Mouse (Mus musculus): ENCODE data around the gene Hsf4. TPM values are rescaled to one million over a fixed set of nuclear protein-coding genes. Genes with fewer than 3 reads are reported as not detected.

The Hsf4 gene
- polyA plus RNA-seq, 1 experiment from 2014 or later, result not detected

DNA sequence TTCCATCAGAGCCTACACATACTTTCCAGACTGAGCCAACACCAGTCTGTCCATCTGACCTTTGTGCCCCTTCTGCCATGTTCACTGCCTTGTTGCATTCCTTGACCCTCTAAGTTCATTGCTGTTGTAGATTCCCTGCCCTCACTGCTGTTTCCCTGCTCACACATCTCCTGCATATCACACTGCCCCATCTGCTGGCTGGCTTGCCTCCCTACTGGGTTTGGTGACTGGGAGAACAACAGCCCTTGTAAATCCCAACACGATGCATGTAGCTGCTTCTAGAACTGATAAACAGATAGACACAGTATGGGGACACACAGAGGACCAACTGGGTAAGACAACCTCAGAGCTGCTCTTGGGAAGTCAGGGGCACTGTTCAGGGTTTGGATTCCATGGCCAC lies 42.1 kb downstream of the Hsf4 start:
- Histone ChIP-seq H3K27me3 (ENCODE audit: control insufficient read depth, insufficient read depth, low read length) (no peaks in the 10 kb centered on the region), H3K27ac (ENCODE audit: low read depth, low read length) (no peak overlapping the region), H3K9ac (ENCODE audit: low read depth, low read length) (no peak overlapping the region), H3K9me3 (replicated peaks; ENCODE audit: control insufficient read depth, low read length) (no peaks in the 10 kb centered on the region), H3K4me3 (ENCODE audit: low read depth, low read length) (no peak overlapping the region), H3K36me3 (ENCODE audit: control insufficient read depth, insufficient read depth, low read length) (peaks cover 25% of the 10 kb centered on the region), H3K4me1 (ENCODE audit: control insufficient read depth, insufficient read depth, low read length) (peaks cover 4% of the 10 kb centered on the region; the same call in 1 of the 2 replicates), H3K4me2 (no peak overlapping the region)
- ATAC-seq (replicated peaks; ENCODE audit: insufficient number of reproducible peaks, low FRiP score, low TSS enrichment), result no peak
- WGBS (ENCODE audit: insufficient replicate concordance), result 61% methylated on average over 1 of the region's 1 CpGs

DNA sequence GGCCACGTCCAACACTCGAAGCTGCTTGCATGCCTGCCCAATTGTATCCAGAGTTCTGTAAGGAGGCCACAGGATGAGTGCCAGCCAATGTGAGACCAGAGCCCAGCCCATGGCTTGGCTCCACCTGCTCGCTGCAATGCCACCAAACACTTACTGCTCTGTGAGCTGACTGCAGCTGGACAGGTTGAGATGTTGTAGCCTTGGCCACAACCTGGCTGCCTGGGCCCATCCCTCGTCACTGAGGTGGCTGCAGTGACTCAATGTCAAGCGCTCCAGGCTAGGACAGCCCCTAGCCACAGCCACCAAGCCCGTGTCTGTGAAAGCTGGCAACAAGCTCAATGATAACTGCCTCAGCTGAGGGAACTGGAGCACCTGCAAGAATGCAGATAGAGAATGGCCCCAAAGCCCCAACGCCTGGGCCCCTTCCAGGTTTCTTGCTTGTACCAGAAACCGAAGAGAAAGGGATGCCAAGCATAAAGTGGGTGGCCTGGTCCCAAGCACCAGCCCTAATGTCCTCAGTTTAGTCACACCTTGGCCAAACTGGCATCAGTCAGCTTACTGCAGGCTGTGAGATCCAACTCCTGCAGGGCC lies 43.4 kb downstream of the Hsf4 start:
- H3K27me3 ChIP-seq (ENCODE audit: control insufficient read depth, insufficient read depth, low read length), result no peaks in the 10 kb centered on the region
- no peak overlapping the region for H3K4me2 ChIP-seq
- H3K4me1 ChIP-seq (ENCODE audit: control insufficient read depth, insufficient read depth, low read length), result peaks cover 4% of the 10 kb centered on the region; the same call in 1 of the 2 replicates
- WGBS (ENCODE audit: insufficient replicate concordance), result 80% methylated on average over 8 of the region's 8 CpGs
- H3K27ac ChIP-seq (ENCODE audit: low read depth, low read length), result no peak overlapping the region
- peaks cover 27% of the 10 kb centered on the region for H3K36me3 ChIP-seq (ENCODE audit: control insufficient read depth, insufficient read depth, low read length)
- no peak overlapping the region for H3K9ac ChIP-seq (ENCODE audit: low read depth, low read length)
- H3K4me3 ChIP-seq (ENCODE audit: low read depth, low read length), result no peak overlapping the region
- ATAC-seq (replicated peaks; ENCODE audit: insufficient number of reproducible peaks, low FRiP score, low TSS enrichment), result 0 out of 2 replicates have a peak, but pooled peaks have one; percentile 9
- no peaks in the 10 kb centered on the region for H3K9me3 ChIP-seq (replicated peaks; ENCODE audit: control insufficient read depth, low read length)

DNA sequence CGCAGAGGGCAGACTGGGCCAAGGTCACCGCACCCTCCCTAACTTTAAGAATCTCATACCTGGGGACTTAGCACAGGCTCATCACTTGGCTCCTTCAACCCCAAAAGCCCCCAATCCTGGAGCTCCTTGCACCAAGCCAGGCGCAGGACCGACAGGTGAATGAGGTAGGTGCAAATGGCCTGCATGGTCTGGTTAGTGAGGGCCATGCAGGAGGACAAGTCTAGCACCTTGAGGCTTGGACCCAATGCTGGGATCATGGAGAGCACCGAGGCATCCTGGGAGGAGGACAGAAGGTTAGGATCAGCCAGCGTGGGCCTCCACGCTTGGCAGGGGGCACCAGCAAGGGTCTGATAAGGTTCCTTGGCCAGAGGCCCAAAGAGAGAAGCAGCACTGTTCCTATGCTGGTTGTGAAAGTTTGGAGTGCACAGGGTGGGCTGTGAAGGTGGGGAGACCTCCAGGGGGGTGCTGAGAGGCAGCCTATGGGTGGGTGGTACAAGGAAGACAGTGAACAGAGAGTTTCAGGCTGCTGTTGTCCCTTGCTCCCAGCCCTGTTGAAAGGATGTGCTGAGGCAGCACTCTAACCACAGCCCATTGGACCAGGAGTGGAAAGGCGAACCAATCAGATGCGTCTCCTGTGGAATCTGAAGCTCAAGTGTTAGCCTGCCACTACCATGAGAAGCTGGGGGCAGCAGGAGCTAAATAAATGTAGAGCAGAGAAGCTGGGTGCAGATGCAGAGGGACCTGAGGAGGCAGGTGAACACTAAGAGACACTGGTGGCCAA lies 44.2 kb downstream of the Hsf4 start:
- Histone ChIP-seq H3K27ac (ENCODE audit: low read depth, low read length) (no peak overlapping the region), H3K27me3 (ENCODE audit: control insufficient read depth, insufficient read depth, low read length) (no peaks in the 10 kb centered on the region), H3K4me3 (ENCODE audit: low read depth, low read length) (no peak overlapping the region), H3K36me3 (ENCODE audit: control insufficient read depth, insufficient read depth, low read length) (peaks cover 26% of the 10 kb centered on the region), H3K4me1 (ENCODE audit: control insufficient read depth, insufficient read depth, low read length) (peaks cover 4% of the 10 kb centered on the region; the same call in 1 of the 2 replicates), H3K4me2 (no peak overlapping the region), H3K9ac (ENCODE audit: low read depth, low read length) (no peak overlapping the region), H3K9me3 (replicated peaks; ENCODE audit: control insufficient read depth, low read length) (no peaks in the 10 kb centered on the region)
- WGBS (ENCODE audit: insufficient replicate concordance), result 61% methylated on average over 9 of the region's 9 CpGs
- no peak for ATAC-seq (replicated peaks; ENCODE audit: insufficient number of reproducible peaks, low FRiP score, low TSS enrichment)

DNA sequence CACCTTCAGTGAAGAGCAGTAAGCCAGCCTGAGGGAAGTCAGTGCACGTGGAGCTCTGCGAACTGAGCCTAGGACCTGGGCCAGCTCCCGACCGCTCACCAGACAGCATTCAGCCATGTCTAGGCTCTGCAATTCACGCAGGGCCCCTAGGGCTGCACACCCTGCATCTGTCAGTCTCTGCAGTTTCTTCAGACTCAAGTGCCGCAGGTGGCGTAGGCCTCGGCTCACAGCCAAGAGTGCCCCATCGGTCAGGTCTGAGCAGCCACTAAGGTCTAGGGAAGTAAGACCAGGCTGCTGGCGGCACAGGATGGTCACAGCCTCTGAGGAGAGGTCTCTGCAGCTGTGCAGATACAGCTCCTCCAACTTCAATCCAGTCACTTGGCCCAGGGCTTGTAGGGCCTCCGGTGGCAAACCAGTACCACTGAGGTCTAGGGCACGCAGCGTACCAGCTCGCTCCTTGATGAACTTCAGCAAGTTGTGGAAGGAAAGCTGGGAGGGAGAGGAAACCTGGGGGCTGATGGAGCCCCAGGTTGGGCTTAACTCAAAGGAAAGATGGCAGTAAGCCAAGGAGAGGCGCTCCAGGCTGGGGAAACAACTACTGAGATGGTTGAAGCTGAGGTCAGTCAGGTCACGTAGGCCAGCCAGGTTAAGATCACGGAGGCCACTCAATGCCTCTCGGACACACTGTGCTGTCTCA lies 45.6 kb downstream of the Hsf4 start:
- 90% methylated on average over 18 of the region's 18 CpGs for WGBS (ENCODE audit: insufficient replicate concordance)
- Histone ChIP-seq H3K27me3 (ENCODE audit: control insufficient read depth, insufficient read depth, low read length) (no peaks in the 10 kb centered on the region), H3K4me1 (ENCODE audit: control insufficient read depth, insufficient read depth, low read length) (peaks cover 4% of the 10 kb centered on the region; the same call in 1 of the 2 replicates), H3K4me3 (ENCODE audit: low read depth, low read length) (no peak overlapping the region), H3K27ac (ENCODE audit: low read depth, low read length) (no peak overlapping the region), H3K9ac (ENCODE audit: low read depth, low read length) (no peak overlapping the region), H3K9me3 (replicated peaks; ENCODE audit: control insufficient read depth, low read length) (no peaks in the 10 kb centered on the region), H3K36me3 (ENCODE audit: control insufficient read depth, insufficient read depth, low read length) (peaks cover 28% of the 10 kb centered on the region), H3K4me2 (no peak overlapping the region)
- no peak for ATAC-seq (replicated peaks; ENCODE audit: insufficient number of reproducible peaks, low FRiP score, low TSS enrichment)

DNA sequence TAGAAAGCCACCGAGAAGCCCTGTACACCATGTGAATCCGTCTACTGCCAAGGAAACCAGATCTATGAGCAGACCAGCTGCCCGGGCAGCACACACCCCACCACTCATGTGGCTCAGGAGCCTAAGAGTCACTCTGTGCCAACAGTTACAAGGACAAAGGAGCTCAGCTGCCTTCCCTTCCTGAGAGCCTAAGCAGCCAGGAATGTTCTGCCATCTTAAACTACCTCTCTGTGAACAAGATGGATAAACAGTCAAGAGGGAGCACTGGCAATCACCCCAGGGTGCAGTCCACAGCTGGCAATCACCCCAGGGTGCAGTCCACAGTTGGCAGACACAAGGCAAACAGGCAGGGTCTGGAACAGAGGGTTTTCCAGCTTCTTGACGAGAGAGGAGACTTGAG lies 48.3 kb downstream of the Hsf4 start:
- Histone ChIP-seq H3K4me1 (ENCODE audit: control insufficient read depth, insufficient read depth, low read length) (peaks cover 4% of the 10 kb centered on the region; the same call in 1 of the 2 replicates), H3K27me3 (ENCODE audit: control insufficient read depth, insufficient read depth, low read length) (no peaks in the 10 kb centered on the region), H3K4me3 (ENCODE audit: low read depth, low read length) (no peak overlapping the region), H3K36me3 (ENCODE audit: control insufficient read depth, insufficient read depth, low read length) (peaks cover 18% of the 10 kb centered on the region), H3K4me2 (no peak overlapping the region), H3K27ac (ENCODE audit: low read depth, low read length) (no peak overlapping the region), H3K9me3 (replicated peaks; ENCODE audit: control insufficient read depth, low read length) (no peaks in the 10 kb centered on the region), H3K9ac (ENCODE audit: low read depth, low read length) (no peak overlapping the region)
- ATAC-seq (replicated peaks; ENCODE audit: insufficient number of reproducible peaks, low FRiP score, low TSS enrichment), result no peak
- 80% methylated on average over 4 of the region's 4 CpGs for WGBS (ENCODE audit: insufficient replicate concordance)

DNA sequence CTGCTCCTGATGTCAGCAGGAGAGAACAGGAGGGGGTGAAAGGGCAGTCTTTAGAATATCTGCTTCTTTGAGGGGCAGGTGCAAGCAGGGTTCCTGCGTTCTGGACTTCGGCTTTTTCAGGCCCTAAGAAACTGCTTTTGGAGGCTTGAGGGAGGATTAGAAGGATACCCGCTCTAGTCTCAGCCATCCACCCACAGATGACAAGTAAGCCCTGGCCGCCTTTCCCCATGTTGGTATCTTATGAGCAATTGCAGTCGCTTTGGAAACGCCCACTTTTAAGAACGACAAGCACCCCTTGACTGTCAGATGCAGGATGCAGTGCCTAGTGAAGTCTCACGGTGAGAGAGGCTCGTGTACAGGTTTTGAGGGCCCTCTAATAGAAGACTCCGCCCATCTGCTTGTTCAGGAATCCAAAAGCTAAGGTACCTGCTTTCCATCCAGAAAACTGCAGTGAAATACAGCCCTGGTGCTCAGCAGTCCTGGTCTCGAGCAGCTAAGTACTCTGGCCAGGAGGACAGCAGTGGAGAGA lies 49.1 kb downstream of the Hsf4 start:
- Histone ChIP-seq H3K4me2 (no peak overlapping the region), H3K27me3 (ENCODE audit: control insufficient read depth, insufficient read depth, low read length) (no peaks in the 10 kb centered on the region), H3K4me1 (ENCODE audit: control insufficient read depth, insufficient read depth, low read length) (peaks cover 2% of the 10 kb centered on the region; the same call in 1 of the 2 replicates), H3K36me3 (ENCODE audit: control insufficient read depth, insufficient read depth, low read length) (peaks cover 16% of the 10 kb centered on the region), H3K27ac (ENCODE audit: low read depth, low read length) (no peak overlapping the region), H3K4me3 (ENCODE audit: low read depth, low read length) (no peak overlapping the region), H3K9ac (ENCODE audit: low read depth, low read length) (no peak overlapping the region), H3K9me3 (replicated peaks; ENCODE audit: control insufficient read depth, low read length) (no peaks in the 10 kb centered on the region)
- 78% methylated on average over 11 of the region's 11 CpGs for WGBS (ENCODE audit: insufficient replicate concordance)
- no peak for ATAC-seq (replicated peaks; ENCODE audit: insufficient number of reproducible peaks, low FRiP score, low TSS enrichment)

DNA sequence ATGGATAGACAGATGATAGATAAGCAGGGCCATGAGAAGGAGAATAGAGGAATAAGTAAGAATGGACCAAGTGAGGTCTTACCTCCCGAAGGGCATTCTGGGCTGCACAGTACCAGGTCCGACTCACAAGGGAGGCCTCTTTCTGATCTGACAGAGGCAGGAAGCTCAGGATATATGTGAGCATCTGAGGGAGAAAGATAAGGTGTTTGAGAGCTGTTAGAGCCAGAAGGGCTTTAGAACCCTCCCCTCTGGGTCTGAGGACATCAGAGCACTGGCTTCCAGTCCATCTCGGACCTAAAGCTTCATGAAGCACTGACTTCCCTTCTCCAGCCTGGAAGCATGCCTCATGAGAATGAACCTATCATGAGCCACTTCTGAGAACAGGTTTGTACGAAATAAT lies 53.6 kb downstream of the Hsf4 start:
- ATAC-seq (replicated peaks; ENCODE audit: insufficient number of reproducible peaks, low FRiP score, low TSS enrichment), result no peak
- no peak overlapping the region for H3K9ac ChIP-seq (ENCODE audit: low read depth, low read length)
- no peak overlapping the region for H3K27ac ChIP-seq (ENCODE audit: low read depth, low read length)
- WGBS (ENCODE audit: insufficient replicate concordance), result 71% methylated on average over 4 of the region's 4 CpGs
- H3K27me3 ChIP-seq (ENCODE audit: control insufficient read depth, insufficient read depth, low read length), result no peaks in the 10 kb centered on the region
- peaks cover 16% of the 10 kb centered on the region for H3K4me1 ChIP-seq (ENCODE audit: control insufficient read depth, insufficient read depth, low read length)
- no peak overlapping the region for H3K4me3 ChIP-seq (ENCODE audit: low read depth, low read length)
- peaks cover 4% of the 10 kb centered on the region; the same call in 1 of the 2 replicates for H3K36me3 ChIP-seq (ENCODE audit: control insufficient read depth, insufficient read depth, low read length)
- no peak overlapping the region for H3K4me2 ChIP-seq
- H3K9me3 ChIP-seq (replicated peaks; ENCODE audit: control insufficient read depth, low read length), result no peaks in the 10 kb centered on the region
